Mouse (Mus musculus) kidney, adult 8-10 months (tissue): ENCODE results near the gene Mboat2.

Source experiments
- DNase-seq, 2 experiments: peaks; one replicate each; pipeline ENCODE4 v3.0.0; 2022

The Mboat2 gene

GRCm38 (mm10) chr12:24830766-24831152 is at the start of gene Mboat2:
Gene Mboat2 (plus strand): TSS chr12:24830879.
- peak; percentile 30 to 48 for DNase-seq

DNA sequence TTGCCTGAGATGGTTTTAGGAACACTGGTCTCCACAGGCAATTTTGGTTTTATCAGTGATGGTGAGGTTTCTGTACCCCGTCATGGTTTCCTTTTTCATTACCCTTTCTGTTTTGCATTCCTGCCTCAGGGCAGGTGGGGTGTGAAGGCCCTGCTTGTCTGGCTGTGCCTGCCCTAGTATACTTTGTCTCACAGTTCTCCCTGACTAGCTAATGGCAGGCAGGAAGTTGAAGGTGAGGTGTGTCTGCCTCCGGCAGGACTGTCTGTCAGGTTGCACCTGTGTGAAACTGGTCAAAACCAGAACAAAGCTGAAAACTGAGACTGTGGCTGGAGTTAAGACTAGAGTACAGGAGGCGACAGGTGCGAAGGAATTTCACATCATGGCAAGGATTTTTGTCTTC is 46.9 kb upstream of the Mboat2 start:
- peak in 1 of 2 experiments; percentile 9 for DNase-seq

GRCm38 (mm10) chr12:24785882-24786281 is 44.8 kb upstream of the Mboat2 start:
- no peak for DNase-seq

DNA sequence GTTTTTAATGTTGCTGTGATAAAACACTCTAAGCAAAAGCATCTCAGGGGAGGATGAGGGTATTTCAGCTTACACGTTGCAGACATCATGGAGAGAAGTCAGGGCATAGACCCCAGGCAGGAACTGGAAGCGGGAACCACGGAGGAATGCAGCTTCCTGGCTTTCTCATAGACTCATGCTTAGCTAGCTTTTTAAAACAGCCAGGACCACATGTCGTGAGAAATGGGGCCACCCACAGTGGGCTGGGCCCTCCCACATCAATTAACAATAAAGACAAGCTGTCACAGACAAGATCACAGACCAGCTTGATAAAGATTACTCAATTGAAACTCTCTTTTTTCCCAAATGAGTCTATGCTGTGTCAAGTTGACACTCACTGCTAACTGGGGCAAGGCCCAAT is 44.4 kb upstream of the Mboat2 start:
- no peak for DNase-seq

- DNase-seq, result no peak
These were observed 41.0 kb upstream of the Mboat2 start for GRCm38 (mm10) chr12:24789659-24790058.

- DNase-seq, result no peak
These were observed 19.4 kb upstream of the Mboat2 start for GRCm38 (mm10) chr12:24811230-24811629.

DNA sequence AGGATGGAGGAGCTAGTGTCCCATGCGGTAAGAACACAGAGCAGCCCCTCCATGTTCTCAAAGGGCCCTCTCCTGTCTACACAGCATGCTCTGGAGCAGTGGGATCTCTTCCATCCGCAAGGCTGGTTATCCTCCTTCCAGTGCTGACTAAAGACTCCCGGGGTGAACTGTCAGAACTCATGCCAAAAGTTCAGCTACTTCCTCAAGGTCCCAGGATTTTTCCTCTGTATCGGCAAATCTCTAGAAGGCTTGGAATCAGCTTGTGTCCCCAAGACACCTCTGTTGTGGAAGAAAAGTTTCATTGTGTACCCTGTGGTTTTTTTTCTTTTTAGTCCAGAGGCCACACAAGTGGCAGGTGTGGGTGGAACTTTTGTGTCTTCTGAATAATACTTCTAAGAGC is 18.8 kb upstream of the Mboat2 start:
- DNase-seq, result no peak

- no peak for DNase-seq
These were observed 7.8 kb upstream of the Mboat2 start for GRCm38 (mm10) chr12:24822831-24823230.

GRCm38 (mm10) chr12:24823636-24824354 is 6.9 kb upstream of the Mboat2 start:
- no peak for DNase-seq

- no peak for DNase-seq
These were observed 593 bp upstream of the Mboat2 start for GRCm38 (mm10) chr12:24830086-24830485.

DNA sequence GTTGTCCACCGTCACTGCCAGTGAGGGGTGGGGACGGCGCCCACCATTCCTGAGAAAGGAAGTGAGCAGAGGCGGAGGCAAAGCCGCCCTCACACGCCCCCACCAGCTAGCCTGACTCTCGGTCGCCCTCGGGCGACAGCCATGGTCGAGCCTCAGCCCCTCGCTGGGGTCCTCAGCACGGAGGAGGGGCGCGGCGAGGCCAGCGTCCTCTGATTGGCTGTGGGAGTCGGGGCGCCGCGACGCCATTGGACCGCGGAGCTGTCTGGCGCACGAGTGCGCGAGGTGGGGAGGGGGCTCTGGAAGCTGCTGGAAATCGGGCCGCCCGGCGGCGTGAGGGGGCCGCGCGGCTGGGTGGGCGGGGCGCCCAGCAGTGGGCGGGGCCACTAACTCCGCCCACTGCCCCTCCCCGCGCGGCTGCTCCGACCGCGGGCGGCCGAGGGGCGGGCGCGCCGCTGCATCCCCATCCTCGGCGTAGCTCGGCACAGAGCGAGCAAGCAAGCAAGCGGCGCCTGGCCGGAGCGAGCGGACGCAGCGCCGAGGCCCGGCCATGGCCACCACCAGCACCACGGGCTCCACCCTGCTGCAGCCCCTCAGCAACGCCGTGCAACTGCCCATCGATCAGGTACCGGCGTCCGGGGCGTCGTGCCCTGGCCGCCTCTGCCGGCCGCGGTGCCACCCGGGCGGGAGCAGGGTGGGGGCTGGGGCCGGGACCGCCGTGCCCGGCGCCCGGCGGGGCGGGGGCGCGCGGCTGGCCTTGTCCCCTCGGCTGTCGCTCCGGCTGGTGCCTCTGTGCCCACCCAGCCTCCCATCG is 679 bp downstream of the Mboat2 start:
- peak; percentile 51 to 60 for DNase-seq

DNA sequence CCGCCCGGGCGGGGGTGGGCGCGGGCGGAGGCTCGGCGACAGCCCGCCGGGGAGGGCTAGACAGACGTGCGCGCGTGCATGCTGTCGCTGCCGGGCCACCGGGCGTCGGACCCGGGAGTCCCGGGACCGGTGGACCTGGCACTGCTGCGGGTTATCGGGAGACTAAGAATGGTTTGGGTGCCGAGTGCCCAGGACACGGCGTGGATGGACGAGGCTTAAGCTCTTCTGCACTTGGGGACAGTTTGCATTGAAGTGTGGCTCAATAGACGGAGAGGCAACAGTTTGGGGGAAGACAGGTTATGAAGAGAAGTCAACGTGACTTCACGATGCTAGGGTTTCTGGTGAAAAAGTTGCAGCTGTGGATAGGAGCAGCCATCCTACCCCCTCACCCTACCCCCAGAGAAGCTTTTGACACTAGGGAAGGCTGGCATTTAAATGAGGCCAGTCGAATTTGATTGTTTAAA is 1.3 kb downstream of the Mboat2 start:
- DNase-seq, result no peak

- no peak for DNase-seq
These were observed 1.8 kb downstream of the Mboat2 start for GRCm38 (mm10) chr12:24832438-24832837.

DNA sequence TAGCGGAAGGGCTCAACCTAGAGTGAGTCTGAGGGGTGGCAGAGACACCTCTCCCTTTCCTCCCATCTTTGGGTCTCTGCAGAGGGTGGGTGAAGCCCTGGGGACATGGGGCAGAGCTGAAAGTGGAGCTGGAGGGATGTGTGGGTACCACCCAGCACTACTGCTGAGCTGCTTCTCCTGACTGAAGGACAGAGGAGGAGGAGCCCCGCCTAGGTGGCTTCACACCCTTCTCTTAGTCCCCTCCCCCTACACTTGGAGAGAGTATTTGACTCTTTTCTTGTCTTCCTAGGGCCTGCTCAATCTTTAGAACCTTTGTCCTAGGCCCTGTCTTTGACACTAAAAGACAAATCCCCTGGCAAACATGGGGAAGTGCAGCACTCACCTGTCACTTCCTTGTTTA is 7.3 kb downstream of the Mboat2 start:
- no peak for DNase-seq

GRCm38 (mm10) chr12:24841115-24841879 is 10.6 kb downstream of the Mboat2 start:
- DNase-seq, result peak in 1 of 2 experiments; percentile 21

- DNase-seq, result no peak
These were observed 11.7 kb downstream of the Mboat2 start for GRCm38 (mm10) chr12:24842299-24842910.

DNA sequence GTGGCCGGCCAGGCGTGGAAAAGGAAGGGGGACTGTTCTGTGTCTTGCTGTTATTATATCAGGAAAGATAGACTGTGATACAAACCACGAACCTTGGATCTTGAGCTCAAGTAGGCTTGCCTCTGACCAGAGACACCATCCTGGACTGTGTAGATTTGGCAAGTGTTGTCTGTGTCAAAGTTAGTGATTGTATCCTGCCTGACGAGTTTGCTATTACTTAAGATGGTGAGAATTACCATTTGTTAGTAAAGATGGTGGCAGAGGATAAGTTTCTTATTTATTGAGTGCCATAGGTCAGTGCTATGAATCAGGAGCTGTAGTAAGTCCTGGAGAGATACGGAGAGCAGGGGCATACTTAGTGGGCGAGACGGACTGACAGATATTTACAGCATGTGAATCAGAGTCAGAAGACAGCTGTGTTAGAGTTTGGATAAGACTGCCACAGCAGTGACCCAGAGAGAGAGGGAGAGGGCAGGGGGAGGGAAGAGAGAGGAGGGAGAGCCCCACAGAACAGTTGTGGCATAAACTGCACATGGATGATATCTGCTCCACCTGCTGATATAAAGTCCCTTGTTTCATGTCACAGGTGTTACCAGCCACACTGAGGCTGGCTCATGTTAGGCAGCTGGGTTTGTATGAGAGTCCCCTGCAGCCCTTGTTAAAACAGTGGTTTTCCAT is 12.9 kb downstream of the Mboat2 start:
- DNase-seq, result no peak

DNA sequence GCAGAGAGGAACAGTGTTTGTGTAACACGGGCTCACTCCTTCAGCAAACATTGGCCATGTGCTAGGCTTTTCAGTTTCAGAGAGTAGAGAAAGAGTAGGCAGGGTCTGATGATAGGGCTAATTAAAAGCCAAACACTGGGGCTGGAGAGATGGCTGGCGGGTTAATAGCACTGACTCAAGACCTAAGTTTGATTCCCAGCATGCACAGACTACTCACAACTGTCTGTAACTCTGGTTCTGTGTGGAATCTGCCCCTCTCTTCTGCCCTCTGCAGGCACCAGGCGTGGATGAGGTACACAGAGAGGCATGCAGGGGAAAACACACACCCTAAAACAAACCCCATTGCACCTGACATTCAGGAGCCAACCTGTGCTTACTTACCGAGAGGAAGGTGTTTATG is 14.7 kb downstream of the Mboat2 start:
- DNase-seq, result no peak

DNA sequence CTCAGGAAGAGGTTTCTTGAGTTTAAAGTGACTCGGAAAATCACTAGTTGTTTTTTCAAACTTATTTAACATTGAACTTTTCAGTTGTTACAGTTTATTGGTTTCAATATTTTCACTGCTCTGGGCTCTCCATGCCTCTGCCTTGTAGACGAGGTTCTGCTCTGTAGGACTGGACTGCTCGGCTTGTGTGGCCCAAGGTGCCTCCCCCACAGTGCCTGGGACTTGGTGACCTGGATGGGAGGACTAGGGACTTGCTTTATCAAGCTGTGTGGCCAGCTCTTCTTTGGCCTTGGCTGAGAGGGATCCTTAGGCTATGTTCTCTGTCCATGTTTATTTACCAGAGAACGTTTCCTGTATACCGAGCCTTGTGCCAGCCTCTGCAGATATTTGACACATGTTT is 17.4 kb downstream of the Mboat2 start:
- no peak for DNase-seq

DNA sequence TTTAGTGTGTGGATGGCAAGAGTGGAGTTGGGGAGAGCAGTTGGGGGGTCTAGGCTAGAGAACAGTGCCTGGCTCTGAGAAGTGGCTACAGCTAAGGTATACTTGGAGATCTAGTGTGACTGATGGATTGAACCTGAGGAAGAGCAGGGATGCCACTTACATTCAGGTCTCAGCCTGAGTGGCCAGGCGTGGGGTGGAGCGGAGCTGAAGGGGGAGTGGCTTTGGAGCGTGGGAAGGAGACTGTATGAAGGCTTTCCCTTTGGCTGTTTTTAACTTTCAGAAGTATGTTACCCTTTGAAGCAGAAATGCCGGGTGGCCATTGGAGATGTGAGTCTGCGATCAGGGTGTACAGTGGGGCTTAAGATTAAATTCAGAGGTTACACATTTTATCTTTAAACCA is 26.7 kb downstream of the Mboat2 start:
- DNase-seq, result no peak

GRCm38 (mm10) chr12:24859357-24859756 is 28.7 kb downstream of the Mboat2 start:
- DNase-seq, result no peak

GRCm38 (mm10) chr12:24860436-24860835 is 29.8 kb downstream of the Mboat2 start:
- DNase-seq, result no peak
